Mouse (Mus musculus): ENCODE measurements at regions not wholly inside any gene's neighbourhood (a gene's known extent, or its start where the extent isn't known, plus 50 kb on each side); places are given as distances from the start of the nearest gene placed in this dataset.

DNA sequence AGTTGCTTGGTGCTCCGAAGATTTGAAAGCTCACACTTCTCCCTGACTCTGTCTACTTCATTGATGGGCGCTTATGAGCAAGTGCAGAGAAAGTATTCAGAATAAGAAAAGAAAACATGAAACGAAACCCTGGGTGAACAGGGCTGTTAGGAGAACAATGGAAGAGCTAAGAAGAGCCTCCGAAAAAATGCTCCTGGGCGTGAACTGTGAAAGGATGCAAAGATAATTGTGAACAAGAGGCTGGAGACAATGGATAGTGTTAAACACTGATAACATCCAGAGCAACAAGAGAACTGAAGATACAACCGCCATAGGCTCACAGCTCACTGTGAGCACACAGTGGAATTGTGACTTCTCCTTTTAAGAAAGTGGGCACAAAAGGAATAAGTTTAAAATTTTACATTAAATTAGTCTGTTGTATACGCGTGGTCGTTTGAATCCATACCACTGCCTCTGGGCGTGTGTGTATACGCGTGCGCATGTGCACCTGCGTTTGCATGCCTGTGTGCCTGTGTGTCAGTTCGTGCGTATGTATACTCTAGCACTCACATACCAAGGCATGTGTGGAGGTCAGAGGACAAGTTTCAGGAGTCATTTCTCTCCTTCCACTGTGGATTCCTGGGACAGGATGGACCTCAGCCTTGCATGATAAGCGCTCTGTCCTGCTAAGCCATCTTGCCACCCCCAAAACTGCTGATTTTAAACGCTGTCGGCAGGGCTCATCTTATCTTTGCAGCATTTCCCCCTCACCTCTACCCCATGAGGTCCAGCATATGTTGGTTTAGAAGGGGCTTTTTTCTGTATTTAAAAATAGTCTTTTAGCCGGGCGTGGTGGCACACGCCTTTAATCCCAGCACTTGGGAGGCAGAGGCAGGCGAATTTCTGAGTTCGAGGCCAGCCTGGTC, 113.0 kb upstream of the 1700016C15Rik start:
- ATAC-seq (replicated peaks; ENCODE audit: low FRiP score), result no peak
- DNase-seq (ENCODE audit: low spot score), result no peak
- H3K4me1 ChIP-seq (replicated peaks; ENCODE audit: control insufficient read depth, insufficient read depth, low read length), result no peaks in the 10 kb centered on the region
- no peaks in the 10 kb centered on the region for H3K27me3 ChIP-seq (ENCODE audit: control insufficient read depth, insufficient read depth, low read length)
- no peak overlapping the region for H3K27ac ChIP-seq (ENCODE audit: low read depth, low read length)
- no peak overlapping the region for H3K4me2 ChIP-seq (ENCODE audit: low read depth, low read length, severe bottlenecking)
- 86% methylated on average over 24 of the region's 24 CpGs for WGBS
- H3K36me3 ChIP-seq (ENCODE audit: control insufficient read depth, insufficient read depth, low read length), result no peaks in the 10 kb centered on the region
- H3K4me3 ChIP-seq (ENCODE audit: low read depth, low read length), result no peak overlapping the region
- no peak overlapping the region for H3K9ac ChIP-seq (ENCODE audit: low read length)
- H3K9me3 ChIP-seq (ENCODE audit: control insufficient read depth, low read length), result no peaks in the 10 kb centered on the region

DNA sequence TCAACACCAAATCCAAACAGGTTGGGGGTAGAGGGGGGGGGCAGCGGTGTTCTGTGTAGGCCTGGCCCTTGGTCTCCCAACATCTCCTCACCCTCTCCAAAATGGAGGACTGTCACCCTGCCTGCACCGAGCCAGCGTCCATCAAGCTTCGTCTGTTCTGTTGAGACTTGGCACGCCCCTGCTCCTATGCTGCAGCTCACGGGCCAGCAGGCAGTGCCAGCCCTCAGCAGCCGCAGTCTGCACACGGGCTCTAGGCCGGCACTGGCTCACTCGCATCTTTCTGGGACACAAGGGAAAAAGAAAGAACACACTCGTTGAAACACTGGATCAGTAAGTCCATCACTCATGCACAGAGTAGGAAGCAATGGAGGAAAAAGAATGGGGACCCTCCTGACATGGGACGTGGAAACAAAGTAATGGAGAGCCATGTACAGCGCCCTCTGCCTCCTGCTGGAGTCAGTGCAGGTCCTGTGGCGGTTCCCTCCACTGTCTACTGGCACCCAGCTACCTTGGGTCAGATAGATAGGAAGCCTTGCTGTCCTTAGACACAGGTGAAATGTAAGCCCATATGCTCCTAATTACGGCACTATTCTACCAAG, 109.0 kb upstream of the 1700016C15Rik start:
- H3K4me2 ChIP-seq (ENCODE audit: low read depth, low read length, severe bottlenecking), result no peak overlapping the region
- H3K36me3 ChIP-seq (ENCODE audit: control insufficient read depth, insufficient read depth, low read length), result no peaks in the 10 kb centered on the region
- H3K4me3 ChIP-seq (ENCODE audit: low read depth, low read length), result no peak overlapping the region
- no peaks in the 10 kb centered on the region for H3K27me3 ChIP-seq (ENCODE audit: control insufficient read depth, insufficient read depth, low read length)
- DNase-seq (ENCODE audit: low spot score) (no peak), ATAC-seq (replicated peaks; ENCODE audit: low FRiP score) (no peak)
- H3K27ac ChIP-seq (ENCODE audit: low read depth, low read length), result no peak overlapping the region
- WGBS, result 85% methylated on average over 15 of the region's 15 CpGs
- no peak overlapping the region for H3K9ac ChIP-seq (ENCODE audit: low read length)
- H3K4me1 ChIP-seq (replicated peaks; ENCODE audit: control insufficient read depth, insufficient read depth, low read length), result no peaks in the 10 kb centered on the region
- H3K9me3 ChIP-seq (ENCODE audit: control insufficient read depth, low read length), result no peaks in the 10 kb centered on the region

DNA sequence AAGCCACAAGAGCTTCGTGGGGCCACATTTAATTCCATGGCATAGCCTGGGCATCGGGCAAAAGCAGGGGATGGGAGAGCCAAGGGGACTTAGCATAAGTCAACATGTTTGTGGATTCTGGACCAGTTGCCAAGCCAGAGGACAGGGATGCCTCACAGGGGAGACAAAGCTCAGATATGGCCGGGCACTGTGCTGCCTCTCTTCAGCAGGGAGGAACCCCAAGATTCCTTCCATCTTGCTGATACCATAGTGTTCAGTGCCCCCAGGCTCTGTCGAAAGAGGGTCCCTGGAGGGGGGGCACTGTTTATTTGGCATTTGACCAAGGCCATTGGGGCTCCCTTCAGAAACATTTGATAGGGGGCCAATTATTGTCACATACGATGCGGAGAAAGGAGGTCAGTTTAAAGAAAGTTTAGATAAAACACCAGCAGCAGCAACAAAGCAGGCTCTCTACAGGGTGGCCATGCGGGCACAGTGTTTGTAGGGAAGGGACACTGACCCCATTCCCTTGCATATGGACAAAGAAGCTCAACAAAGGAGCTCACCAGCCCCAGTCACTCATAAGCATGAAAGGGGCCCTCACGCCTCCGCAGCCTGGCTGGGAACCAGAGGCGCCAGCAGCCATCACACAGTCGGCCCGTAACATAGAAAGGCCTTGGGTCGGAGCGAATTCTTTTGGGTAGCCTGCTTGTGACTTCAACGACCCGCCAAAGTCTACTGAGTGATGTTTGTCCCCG, 107.6 kb upstream of the 1700016C15Rik start:
- H3K9ac ChIP-seq (ENCODE audit: low read length), result no peak overlapping the region
- no peak overlapping the region for H3K4me2 ChIP-seq (ENCODE audit: low read depth, low read length, severe bottlenecking)
- DNase-seq (ENCODE audit: low spot score) (no peak), ATAC-seq (replicated peaks; ENCODE audit: low FRiP score) (peak; percentile 47)
- WGBS, result 63% methylated on average over 17 of the region's 17 CpGs
- H3K27me3 ChIP-seq (ENCODE audit: control insufficient read depth, insufficient read depth, low read length), result no peaks in the 10 kb centered on the region
- no peaks in the 10 kb centered on the region for H3K9me3 ChIP-seq (ENCODE audit: control insufficient read depth, low read length)
- H3K4me1 ChIP-seq (replicated peaks; ENCODE audit: control insufficient read depth, insufficient read depth, low read length), result no peaks in the 10 kb centered on the region
- H3K4me3 ChIP-seq (ENCODE audit: low read depth, low read length), result no peak overlapping the region
- H3K36me3 ChIP-seq (ENCODE audit: control insufficient read depth, insufficient read depth, low read length), result no peaks in the 10 kb centered on the region
- H3K27ac ChIP-seq (ENCODE audit: low read depth, low read length), result no peak overlapping the region

DNA sequence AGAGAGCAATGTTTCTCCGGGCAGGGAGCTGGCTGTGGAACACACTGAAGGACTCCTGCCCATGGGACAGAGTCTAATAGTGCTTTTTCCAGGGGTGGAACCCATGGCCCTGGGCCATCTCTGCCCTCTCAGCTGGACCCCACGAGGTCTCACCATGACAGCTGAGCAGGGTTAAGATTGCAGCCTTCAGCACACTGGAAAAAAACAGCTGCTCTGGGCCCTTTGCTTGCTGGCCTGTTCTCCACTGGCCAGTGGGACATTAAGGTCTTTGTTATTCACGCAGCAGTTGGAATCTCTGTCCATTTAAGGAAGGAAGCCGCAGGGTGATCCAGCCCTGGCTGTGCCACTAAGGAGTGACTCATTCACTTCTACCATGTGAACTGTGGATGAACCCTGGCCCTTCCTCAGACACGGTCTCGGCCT, 106.3 kb upstream of the 1700016C15Rik start:
- Histone ChIP-seq H3K27me3 (ENCODE audit: control insufficient read depth, insufficient read depth, low read length) (no peaks in the 10 kb centered on the region), H3K9ac (ENCODE audit: low read length) (no peak overlapping the region), H3K4me3 (ENCODE audit: low read depth, low read length) (no peak overlapping the region), H3K9me3 (ENCODE audit: control insufficient read depth, low read length) (no peaks in the 10 kb centered on the region), H3K4me1 (replicated peaks; ENCODE audit: control insufficient read depth, insufficient read depth, low read length) (no peaks in the 10 kb centered on the region), H3K36me3 (ENCODE audit: control insufficient read depth, insufficient read depth, low read length) (no peaks in the 10 kb centered on the region), H3K4me2 (ENCODE audit: low read depth, low read length, severe bottlenecking) (no peak overlapping the region), H3K27ac (ENCODE audit: low read depth, low read length) (no peak overlapping the region)
- ATAC-seq (replicated peaks; ENCODE audit: low FRiP score) (no peak), DNase-seq (ENCODE audit: low spot score) (no peak)
- 57% methylated on average over 6 of the region's 6 CpGs for WGBS

DNA sequence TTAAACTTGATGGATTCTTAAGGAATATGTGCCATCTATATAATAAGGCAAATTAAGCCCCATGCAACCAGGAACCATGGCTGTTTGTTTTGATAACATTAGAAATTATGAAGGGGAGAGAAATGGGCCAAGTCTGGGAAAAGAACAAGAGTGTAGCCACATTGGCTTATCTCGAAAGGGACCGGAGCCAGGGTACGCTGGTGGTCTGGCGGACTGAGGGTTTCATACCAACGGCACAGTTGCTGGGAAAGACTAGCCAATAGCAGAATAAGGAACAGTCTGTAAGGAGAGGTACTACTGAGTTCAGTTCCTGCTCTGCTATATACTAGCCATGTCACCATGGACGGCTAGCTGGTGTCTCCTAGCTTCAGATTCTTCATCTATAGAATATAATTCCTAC, 105.9 kb upstream of the 1700016C15Rik start:
- DNase-seq (ENCODE audit: low spot score), result no peak
- Histone ChIP-seq H3K27ac (ENCODE audit: low read depth, low read length) (no peak overlapping the region), H3K4me3 (ENCODE audit: low read depth, low read length) (no peak overlapping the region), H3K4me1 (replicated peaks; ENCODE audit: control insufficient read depth, insufficient read depth, low read length) (no peaks in the 10 kb centered on the region), H3K27me3 (ENCODE audit: control insufficient read depth, insufficient read depth, low read length) (no peaks in the 10 kb centered on the region), H3K9ac (ENCODE audit: low read length) (no peak overlapping the region), H3K4me2 (ENCODE audit: low read depth, low read length, severe bottlenecking) (no peak overlapping the region), H3K9me3 (ENCODE audit: control insufficient read depth, low read length) (no peaks in the 10 kb centered on the region), H3K36me3 (ENCODE audit: control insufficient read depth, insufficient read depth, low read length) (no peaks in the 10 kb centered on the region)
- 87% methylated on average over 6 of the region's 6 CpGs for WGBS
- no peak for ATAC-seq (replicated peaks; ENCODE audit: low FRiP score)

DNA sequence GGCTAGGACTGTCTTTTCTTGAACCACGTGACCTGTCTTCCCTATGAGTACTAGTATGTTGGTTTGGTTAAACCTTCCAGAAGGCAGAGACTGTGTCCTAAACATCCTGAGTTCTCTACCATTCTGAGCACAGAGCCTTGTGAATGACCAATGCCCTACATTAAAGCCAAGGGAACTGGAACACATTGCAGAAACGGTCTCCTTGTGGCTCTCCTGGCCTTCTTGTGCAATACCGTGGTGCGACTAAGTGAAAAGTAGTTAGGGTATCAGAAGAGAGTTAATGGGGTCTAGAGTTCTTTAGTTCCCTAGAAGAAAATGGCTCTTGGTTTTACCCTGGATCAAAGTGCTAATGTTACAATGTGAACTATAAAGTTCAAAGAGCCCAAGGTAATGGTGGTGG, 101.8 kb upstream of the 1700016C15Rik start:
- H3K9me3 ChIP-seq (ENCODE audit: control insufficient read depth, low read length), result no peaks in the 10 kb centered on the region
- 96% methylated on average over 4 of the region's 4 CpGs for WGBS

DNA sequence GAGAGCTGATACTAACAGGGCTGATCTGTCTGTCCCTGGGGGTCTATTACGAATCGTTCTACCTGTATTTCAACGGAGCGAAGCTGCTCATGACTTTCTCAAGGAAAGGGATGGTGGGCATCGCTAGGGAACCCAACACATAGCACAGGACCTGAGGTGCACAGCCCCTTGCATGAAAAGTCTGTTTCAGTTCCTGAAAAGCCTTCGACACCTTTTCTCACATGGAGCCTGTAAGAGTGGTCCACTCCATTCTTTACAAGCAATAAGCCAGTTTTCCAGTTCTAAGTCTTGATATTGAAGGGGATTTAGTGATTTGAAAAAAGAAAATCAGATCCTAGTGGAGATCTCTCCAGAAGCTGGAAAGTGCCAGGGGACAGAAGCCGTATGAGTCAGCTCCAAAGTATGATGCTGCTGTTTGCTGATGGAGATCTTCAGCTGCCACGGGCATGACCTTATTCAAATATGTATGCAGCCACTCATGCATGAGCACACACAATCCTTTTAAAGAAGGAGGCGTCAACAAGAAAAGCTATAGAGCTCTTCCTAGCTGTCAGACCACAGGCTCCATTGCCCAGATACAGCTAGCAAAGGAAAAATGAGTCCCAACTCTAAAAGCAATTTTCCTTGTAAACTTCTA, 95.5 kb upstream of the 1700016C15Rik start:
- Histone ChIP-seq H3K4me3 (ENCODE audit: low read depth, low read length) (no peak overlapping the region), H3K27me3 (ENCODE audit: control insufficient read depth, insufficient read depth, low read length) (no peaks in the 10 kb centered on the region), H3K4me1 (replicated peaks; ENCODE audit: control insufficient read depth, insufficient read depth, low read length) (no peaks in the 10 kb centered on the region), H3K36me3 (ENCODE audit: control insufficient read depth, insufficient read depth, low read length) (no peaks in the 10 kb centered on the region), H3K4me2 (ENCODE audit: low read depth, low read length, severe bottlenecking) (no peak overlapping the region), H3K27ac (ENCODE audit: low read depth, low read length) (no peak overlapping the region), H3K9ac (ENCODE audit: low read length) (no peak overlapping the region), H3K9me3 (ENCODE audit: control insufficient read depth, low read length) (no peaks in the 10 kb centered on the region)
- DNase-seq (ENCODE audit: low spot score) (no peak), ATAC-seq (replicated peaks; ENCODE audit: low FRiP score) (no peak)
- 82% methylated on average over 9 of the region's 9 CpGs for WGBS

More for the DNA sequence above, 101.8 kb upstream of the 1700016C15Rik start:
- Histone ChIP-seq H3K4me3 (ENCODE audit: low read depth, low read length) (no peak overlapping the region), H3K9ac (ENCODE audit: low read length) (no peak overlapping the region), H3K27ac (ENCODE audit: low read depth, low read length) (no peak overlapping the region), H3K27me3 (ENCODE audit: control insufficient read depth, insufficient read depth, low read length) (no peaks in the 10 kb centered on the region), H3K36me3 (ENCODE audit: control insufficient read depth, insufficient read depth, low read length) (no peaks in the 10 kb centered on the region), H3K4me1 (replicated peaks; ENCODE audit: control insufficient read depth, insufficient read depth, low read length) (no peaks in the 10 kb centered on the region), H3K4me2 (ENCODE audit: low read depth, low read length, severe bottlenecking) (no peak overlapping the region)
- no peak for DNase-seq (ENCODE audit: low spot score)
- no peak for ATAC-seq (replicated peaks; ENCODE audit: low FRiP score)

DNA sequence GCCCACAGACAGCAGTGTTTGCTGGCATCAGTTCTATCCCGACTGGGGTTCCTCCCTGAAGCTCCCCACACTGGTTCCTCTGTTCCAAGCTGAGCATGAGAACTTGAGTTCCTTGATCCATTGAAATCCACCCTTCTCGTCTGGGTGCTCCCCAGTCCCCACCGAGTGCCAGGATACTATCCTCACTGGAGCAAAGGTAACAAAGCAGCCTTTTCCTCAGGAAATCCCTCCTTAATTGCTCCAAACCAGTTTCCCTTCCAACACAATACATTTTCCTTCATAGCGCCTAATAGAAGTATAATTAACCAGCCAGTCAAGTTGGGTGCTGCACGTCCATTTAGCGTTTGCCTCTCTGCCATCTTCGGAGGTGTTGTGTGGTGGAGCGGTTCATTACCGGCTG, 92.6 kb upstream of the 1700016C15Rik start:
- DNase-seq (ENCODE audit: low spot score) (peak; percentile 5), ATAC-seq (replicated peaks; ENCODE audit: low FRiP score) (no peak)
- H3K27ac ChIP-seq (ENCODE audit: low read depth, low read length), result no peak overlapping the region
- no peak overlapping the region for H3K9ac ChIP-seq (ENCODE audit: low read length)
- no peaks in the 10 kb centered on the region for H3K9me3 ChIP-seq (ENCODE audit: control insufficient read depth, low read length)
- H3K4me1 ChIP-seq (replicated peaks; ENCODE audit: control insufficient read depth, insufficient read depth, low read length), result peaks cover 8% of the 10 kb centered on the region; the same call in 1 of the 2 replicates
- H3K4me2 ChIP-seq (ENCODE audit: low read depth, low read length, severe bottlenecking), result no peak overlapping the region
- 79% methylated on average over 9 of the region's 9 CpGs for WGBS
- no peaks in the 10 kb centered on the region for H3K27me3 ChIP-seq (ENCODE audit: control insufficient read depth, insufficient read depth, low read length)
- H3K36me3 ChIP-seq (ENCODE audit: control insufficient read depth, insufficient read depth, low read length), result no peaks in the 10 kb centered on the region
- H3K4me3 ChIP-seq (ENCODE audit: low read depth, low read length), result no peak overlapping the region

Data from forebrain, embryonic 11.5 days (tissue).